Mouse (Mus musculus) fibroblast of lung, adult 2 months (primary cell): ENCODE data around the gene Atp8a2.
"Not testable (repeated sequence)": the region's sequence is repeated elsewhere in the genome, so short reads cannot be mapped to it uniquely, and the experiment has no call there.

ENCODE experiments used
- DNase-seq: peaks from one replicate; pipeline ENCODE4 v3.0.0-alpha.2; 2011; ENCODE audit warnings: low read depth

The Atp8a2 gene

DNA sequence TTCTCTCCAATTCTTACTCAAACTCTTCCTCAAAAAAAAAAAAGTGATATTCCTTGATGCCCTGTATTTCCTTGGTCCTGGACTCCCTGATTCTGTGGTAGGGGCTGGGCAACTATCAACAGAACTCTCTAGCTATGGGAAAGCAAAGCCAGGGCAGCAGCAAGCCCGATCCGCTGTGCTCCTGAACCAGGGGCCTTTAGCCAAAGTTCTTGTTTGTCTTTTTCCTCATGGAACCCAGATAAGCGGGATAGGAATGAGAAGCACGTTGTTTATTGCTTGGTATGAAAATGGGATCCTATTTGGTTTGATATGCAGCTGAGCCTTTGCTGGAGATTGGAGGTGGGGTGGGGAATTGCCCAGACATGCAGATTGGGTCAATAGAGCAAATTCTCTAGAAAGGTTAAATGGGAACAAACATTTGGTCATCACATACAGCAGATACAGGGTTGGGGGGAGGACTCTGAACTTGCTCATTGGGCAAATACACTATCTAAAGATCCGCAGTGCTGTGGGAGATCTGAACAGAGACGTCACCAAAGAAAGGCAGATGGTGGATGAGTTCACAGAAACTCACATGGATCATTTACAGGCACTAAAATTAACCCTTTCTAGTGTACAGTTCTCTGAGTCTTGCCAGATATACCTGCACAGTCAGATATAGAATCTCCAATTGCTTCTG, 353.6 kb downstream of the Atp8a2 start:
- DNase-seq, result no peak

DNA sequence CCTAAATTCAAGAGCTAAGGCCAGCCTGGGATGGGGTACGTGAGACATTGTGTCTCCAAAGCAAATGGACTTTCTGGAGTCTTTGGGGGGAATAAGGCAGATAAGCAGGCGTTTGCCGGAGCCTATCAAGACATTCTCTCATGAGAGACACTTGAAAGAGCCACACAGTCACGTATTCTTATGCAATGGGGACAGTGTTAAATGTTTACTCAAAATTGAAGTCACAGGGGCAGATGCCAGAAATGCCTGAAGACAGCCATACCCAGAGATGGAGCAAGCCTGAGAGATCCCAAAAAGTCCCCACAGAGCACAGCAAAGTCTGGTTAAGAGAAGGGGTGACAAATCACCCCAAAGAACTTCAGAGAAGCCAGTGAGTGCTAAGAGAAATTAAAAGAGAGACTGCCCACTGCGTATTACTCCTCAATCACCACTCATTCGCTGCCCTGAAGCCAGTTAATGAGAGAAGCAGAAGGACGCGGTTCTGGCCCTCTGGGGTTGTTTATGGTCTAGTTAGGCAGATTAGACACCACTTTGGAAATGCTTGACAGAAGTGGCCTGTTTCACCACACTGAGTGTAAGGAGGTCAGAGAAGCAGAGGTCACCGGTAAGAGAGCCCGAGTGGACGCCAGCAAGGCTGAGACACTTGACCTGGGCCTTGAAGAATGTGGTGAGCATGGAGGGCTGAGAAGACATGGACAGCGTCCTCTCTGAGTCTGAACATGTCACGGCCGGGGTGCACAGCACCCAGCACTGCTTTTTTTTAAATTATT, 356.8 kb downstream of the Atp8a2 start:
- no peak for DNase-seq

DNA sequence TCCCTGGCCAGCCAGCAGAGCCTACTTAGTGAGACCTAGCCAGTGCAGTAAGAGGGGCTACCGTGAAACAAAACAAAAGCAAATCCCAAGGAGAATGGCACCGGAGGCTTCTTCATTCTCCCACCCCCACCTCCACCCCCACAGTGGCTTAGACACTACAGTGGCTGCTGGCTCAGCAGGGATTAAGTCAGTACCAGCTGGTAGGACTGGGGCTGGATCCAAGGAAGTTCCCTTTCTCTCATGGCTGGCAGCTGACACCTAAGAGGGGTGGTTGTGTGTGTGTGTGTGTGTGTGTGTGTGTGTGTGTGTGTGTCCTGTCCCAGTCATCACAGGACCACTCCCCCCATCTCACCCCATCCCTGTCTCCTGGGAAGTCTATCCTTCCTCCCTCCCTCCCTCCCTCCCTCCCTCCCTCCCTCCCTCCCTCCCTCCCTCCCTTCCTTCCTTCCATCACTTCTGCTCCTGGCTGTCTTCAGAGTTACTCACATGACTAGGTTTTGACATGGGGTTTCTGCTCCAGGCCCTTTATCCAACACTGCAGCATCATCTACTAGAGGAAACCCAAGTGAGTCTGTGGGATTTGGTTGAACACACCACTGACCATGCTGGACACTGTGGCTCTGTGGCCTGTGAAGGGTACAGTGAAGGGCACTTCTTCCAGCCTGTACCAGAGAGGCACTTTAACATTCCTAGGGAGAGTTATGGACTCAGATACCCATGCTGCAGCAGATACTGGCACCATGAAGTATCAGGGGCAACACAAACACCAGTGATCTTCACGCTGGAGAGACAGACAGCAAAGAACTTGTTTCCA, 358.3 kb downstream of the Atp8a2 start:
- DNase-seq, result not testable (repeated sequence)

DNA sequence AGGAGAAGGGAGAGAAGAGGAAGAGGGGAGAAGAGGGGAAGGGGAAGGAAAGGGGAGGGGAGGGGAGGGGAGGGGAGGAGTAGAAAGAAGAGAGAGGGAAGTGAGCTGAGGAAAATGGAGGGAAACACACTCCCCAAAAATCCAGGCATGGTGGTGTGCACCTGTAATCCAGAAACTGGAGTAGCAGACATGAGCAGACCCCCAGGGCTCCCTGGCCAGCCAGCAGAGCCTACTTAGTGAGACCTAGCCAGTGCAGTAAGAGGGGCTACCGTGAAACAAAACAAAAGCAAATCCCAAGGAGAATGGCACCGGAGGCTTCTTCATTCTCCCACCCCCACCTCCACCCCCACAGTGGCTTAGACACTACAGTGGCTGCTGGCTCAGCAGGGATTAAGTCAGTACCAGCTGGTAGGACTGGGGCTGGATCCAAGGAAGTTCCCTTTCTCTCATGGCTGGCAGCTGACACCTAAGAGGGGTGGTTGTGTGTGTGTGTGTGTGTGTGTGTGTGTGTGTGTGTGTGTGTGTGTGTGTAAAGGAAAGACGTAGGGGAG, 359.2 kb downstream of the Atp8a2 start:
- DNase-seq, result not testable (repeated sequence)

DNA sequence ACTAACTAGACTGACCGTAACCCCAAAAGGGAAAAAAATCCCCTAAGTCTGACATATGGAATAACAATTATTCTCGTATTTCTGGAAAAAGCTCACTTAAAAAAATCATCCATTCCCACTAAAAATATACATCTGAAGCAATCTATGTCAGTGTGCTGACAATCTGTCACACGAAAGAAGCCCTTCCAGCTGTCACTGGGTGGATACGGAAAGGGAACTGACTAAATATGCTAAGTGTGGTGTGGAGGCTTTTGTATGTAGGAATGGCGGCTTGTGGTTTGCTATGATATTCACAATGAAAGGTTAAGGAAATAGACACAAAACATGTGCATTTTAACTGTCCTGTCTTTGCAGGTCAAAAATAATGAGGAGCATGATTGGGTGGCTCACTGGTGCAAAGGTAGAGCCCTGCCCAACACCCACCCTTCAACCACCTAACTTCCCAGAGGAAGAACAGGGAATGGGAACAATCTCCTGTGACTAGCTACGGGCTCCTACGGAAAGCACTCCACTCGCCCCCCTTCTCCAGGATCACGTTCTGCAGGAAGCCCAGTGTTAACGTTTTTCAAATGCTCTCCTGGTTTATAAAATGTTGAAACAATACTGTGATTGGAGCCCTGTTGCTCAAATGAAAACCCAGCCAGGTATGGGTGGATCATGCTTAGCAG, 360.0 kb downstream of the Atp8a2 start:
- DNase-seq, result no peak

DNA sequence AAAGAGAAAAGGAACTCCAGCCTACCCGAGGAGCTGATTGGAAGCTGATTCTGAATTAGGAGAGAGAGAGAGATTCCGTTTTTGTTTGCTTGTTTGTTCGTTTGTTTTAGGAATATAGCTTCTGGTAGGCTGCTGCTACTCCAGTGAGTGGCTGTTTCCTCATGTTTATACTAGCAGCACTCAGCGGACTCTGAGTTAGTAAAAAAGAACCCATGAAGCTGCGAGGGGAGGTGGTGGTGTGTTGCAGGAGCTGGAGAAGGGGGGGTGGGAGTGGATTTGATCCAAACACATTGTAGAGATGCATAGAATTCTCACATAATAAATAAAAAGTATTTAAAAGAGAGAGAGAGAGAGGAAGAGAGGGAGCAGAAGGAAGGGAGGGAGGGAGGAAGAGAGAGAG, 367.4 kb downstream of the Atp8a2 start:
- DNase-seq, result no peak

DNA sequence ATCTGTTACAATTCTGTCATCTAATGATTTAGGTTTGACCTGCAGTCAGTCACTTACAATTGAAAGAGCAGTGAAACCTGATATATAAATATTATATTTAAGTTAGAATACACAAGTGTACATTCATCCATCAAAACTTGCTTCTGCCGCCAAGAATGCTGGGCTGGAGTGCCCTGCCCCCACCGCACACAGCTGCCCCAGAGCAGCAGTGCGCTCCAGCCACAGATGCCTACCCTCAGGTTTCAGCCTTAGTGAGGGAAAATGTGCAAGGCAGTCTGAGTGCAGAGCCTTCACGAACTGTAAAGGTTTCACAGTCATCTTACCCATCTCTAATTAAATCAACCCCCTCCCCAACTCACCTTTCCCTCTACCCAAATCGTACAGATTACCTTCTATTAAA, 369.6 kb downstream of the Atp8a2 start:
- no peak for DNase-seq

DNA sequence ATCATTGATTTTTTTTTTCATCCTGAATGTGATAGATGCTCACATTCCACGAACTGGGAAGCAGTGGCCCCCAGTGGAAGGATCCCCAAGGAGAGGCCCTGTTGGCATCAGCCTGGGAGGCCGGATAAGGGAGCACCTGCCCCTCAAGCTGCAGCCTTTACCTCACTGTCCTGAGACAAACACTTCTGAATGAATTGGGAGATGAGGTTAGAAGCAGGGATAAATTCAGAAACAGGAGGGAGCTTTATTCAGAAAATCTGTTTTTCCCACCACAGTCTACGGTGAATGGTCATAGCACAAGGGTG, 376.9 kb downstream of the Atp8a2 start:
- no peak for DNase-seq

DNA sequence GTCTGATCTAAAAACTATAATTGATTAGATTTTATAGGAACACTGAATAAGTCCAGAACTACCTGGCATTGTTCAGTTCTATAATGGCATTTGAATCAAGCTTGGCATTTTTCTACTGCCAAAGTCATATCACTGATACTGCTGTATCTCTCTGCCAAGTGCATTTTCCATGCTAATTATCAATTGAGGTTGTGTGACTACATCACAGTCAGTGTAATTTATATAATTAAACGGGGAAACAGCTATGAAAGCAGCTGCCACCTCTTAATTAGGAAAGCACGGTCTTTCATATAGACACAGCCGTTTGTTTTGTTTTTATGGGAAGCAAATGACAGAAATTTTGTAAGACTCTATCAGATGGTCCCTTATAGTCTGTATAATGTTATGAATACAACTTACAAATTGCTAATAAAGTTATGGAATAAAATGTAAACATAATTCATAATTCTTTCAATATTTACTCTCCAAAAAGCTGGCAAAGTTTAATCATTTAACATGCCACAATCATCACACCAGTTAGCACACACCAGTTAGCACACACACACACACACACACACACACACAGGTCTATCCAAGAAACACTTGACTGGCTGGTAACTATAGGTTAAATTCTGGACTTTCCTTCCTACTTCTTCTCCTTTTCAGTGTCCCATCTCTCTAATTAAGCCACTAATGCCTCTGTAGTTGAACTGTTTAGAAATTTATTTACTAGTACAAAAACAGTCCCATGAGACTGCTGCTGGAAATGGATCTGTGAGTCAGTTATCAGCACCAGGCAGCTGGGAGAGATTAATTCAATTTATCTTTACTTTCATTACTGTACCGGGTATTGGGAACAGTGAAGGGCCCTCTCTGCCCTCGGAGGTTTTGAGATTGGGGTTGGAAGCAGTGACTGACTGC, 377.5 kb downstream of the Atp8a2 start:
- no peak for DNase-seq

DNA sequence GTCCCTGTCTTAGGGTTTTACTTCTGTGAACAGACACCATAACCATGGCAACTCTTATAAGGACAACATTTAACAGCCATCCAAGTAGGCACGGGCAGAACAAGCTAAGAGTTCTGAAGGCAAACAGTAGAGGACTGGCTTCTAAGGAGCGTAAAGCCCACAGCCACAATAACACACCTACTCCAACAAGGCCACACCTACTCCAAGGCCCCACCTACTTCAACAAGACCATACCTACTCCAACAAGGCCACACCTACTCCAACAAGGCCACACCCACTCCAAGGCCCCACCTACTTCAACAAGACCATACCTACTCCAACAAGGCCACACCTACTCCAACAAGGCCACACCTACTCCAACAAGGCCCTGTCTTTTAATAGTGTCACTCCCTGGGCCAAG, 386.7 kb downstream of the Atp8a2 start:
- not testable (repeated sequence) for DNase-seq

DNA sequence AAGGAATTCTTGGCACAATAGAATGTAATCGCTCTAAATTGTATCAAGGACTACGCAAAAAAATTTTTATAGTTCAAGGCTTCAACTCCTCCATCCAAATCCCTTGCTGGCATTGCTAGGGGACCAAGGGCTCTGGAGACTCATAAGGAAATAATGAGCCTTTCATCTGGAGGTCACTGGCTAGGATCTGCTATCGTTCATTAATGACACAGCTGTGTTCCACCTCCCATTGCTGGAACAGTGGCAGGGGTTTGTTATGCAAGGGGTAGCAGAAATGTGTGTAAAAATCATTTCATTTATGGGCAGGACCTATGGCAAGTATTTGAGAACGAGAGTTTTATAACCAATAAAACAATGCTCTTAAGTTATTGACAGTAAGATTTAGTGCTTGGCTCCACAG, 387.2 kb downstream of the Atp8a2 start:
- DNase-seq, result no peak

DNA sequence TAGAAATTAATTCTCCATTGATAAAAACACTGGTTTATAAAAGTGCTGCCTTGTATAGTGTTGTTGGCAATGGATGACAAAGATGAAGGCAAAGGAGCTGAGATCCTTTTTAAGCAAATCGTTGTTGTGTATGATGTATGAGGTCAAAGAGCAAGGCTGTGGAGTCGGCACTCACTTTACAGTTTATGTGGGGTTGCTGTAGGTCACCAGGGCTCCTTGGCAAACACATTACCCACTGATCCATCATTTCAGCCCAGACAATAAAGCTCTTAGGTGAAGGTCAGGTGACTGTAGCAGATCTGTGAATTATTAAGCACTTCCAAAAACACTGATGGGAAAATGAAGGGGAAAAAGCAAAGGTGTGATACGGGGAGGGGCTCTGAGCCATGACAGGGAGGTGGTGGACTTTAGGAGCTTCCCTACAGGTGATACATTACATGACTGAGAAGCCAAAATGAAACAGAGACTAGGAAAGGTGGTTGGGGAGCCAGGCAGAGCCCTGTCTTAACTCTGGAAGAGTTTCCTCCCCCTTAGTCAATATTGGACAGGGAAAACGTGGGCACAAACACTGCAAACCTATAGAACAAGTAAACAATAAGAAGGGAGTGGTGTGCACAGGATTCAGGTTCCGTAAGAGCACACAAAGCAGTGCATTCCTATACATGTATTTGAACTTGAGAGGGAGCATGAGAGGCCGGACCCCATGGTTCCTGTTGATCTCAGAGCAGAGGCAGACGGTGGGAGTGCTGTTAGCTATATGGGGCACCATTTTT, 389.3 kb downstream of the Atp8a2 start:
- DNase-seq, result no peak

DNA sequence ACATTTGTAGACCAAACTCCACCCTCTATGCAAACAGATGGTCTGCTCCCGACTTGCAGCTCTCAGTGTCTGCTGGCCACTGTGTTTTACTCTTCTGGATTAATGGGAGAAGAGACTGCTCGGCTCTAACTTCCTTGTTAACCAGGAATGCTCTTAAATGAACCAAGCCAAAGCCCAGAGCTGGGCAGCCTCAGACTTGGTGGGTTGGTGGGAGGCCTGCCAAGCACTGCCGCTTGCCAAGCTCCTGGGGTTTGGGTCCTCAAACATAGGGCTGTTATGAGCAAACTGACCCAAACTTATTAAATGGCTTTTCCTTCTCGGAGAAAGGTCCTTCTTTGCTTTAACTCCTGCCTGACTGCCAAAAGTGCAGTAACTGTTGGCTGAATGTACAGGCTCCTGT, 390.1 kb downstream of the Atp8a2 start:
- DNase-seq, result peak; percentile 46

DNA sequence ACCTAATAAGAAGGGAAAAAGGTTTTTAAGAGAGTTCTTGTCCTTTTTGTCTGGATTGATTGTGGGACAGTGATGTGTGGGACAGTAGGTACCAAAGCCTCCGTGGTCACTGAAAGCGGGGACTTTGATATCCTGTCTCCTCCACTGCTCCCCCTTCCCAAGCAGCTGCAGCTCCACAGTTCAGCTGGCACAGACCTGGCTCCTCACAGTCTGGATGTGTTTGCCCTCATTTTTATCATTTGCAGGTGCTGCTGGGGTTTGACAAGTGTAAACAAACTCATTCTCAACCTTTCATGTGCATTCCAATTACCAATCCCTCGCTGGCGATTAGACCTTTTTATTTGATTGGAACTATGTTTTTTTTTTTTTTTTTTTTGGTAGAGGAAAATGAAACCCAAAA, 390.8 kb downstream of the Atp8a2 start:
- no peak for DNase-seq

DNA sequence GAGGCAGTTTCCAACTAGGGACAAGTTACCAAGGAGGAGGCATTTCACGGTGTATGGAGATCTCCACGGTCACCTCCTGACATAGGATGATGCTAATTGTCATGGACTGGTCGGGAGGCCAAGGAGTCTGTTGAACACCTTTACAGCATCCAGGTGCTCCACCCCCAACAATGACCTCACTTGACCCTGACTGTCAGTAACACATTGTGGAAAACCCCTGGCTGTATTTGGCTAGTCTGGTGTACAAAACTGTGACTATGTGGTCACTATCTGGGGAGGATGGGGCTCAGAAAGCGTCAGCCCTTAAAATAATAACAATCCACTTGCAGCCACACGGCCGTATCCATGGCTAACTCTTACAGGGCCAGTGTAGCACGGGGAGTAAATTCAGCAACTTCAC, 391.3 kb downstream of the Atp8a2 start:
- no peak for DNase-seq

DNA sequence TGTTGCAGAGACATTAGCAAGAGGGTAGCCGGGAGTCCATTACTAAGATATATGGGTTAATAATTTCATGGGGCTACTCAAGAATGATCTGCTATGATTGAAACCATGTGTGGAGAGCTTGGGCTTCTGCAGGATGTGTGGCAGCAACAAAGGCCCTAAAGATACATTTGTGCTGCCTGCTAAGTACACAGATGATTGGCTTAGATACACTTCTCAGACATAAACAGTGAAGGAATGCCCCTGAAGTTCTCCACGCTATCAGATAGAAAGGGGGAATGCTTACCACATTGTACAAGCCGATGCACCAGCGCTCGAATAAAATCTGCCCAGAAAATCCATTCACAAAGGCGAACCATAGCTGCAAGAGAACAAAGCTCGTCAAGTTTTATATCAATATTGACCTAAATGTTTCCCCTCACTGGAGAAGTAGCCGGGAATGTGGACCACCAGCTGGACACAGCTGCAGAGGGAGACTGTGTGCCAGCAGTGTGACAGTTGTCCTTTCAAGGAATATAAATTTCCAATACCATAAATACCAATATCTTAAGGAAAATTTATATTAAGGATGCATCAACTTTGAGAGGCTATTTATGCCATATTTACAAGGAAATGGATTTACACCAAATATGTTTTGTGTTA, 394.9 kb downstream of the Atp8a2 start:
- no peak for DNase-seq

DNA sequence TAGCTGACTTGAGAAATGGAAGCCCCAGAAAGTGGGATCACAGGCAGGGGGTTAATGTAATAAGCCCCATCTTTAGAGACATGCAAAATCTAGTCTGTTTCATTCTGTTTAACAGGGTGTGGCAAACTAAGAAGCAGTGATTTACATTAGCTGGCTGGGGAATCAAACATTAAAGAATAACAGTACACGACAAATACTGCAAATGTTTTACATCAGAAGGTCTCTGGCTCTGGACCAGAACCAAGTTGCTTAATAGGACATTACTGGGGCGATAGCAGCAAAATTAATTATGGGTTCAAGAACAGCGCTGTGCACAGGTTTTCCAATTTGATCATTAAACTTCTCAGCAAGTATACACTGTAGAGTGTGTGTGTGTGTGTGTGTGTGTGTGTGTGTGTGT, 397.5 kb downstream of the Atp8a2 start:
- DNase-seq, result no peak

DNA sequence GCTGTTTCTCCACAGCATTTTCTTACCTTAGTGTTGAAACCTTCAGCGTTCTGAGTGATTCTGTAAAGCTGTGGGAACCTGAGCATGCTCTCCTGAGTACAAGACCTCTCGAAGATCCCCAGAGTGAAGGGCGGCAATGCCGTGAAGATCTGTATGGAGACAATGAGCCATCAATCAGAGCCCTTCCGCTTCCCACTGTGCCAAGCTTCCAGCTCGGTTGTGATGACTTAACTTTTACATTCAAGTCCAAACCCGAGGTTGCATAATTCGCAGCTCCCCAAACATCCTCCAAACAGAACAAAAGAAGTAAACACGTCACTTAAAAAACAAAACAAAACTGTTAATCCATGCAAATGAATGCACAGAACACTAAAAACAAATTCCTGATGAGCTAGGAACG, 403.1 kb downstream of the Atp8a2 start:
- no peak for DNase-seq

DNA sequence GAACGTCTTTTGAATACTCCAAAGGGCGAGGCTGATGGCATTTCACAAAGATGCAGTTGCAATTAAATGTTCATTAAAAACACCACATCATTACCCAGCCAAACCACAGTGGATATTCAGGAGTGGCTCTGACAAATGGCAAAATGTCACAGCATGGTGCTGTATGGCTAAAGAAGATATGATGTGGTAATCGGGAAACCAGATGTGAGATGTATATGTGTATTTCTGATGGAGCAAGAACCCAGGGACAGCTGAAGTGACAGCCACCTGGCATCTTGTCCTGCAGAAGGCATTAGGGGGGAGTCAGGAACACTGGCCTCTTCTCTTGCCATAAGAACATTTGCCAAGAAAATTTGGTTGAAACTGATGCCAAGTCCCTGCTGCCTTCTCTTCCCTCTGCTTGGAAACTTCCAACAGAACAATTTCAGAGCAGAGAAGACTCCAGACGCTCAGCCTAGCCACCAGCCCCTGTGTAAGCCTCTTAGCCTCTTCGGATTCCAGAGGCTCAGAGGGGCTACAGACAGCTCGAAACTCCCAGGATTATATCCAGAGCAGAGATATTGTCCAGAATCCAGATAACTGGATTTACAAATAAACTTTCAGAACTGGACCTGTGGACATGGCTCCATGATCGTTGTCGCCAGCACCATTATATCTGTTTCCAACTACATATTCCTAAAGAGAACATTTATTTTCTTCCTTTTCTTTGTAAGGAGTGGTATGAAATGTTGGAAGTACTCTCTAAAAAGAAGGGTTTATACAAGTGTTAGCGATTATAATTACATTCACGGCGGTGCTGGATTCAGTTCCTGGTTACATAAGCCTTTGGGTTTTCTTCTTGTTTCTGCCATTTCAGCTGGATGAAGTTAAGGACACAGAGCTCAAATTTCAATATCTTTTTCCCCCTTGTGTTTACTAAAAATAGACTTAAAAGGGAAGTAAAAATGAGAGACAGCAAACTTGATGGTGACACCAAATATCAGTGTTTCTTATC, 413.3 kb downstream of the Atp8a2 start:
- DNase-seq, result no peak
